Mouse (Mus musculus): ENCODE measurements around the gene Gsta4. TPM values are rescaled to one million over a fixed set of nuclear protein-coding genes. Genes with fewer than 3 reads are reported as not detected.
"Not testable (repeated sequence)": the region's sequence is repeated elsewhere in the genome, so short reads cannot be mapped to it uniquely, and the experiment has no call there.

Gene Gsta4
- polyA plus RNA-seq, 1 experiment, result 2.8 TPM

- Histone ChIP-seq H3K4me3 (ENCODE audit: extremely low read depth, insufficient read depth, insufficient read length) (no peak overlapping the region), H3K4me1 (ENCODE audit: control insufficient read depth, insufficient read depth, insufficient read length) (no peaks in the 10 kb centered on the region), H3K36me3 (ENCODE audit: control insufficient read depth, insufficient read depth, low read length) (no peaks in the 10 kb centered on the region), H3K27ac (ENCODE audit: insufficient read depth, low read length) (no peak overlapping the region), H3K27me3 (ENCODE audit: control insufficient read depth, insufficient read depth, low read length) (no peaks in the 10 kb centered on the region)
- no peak for DNase-seq (ENCODE audit: low read depth in 1 of 2, low spot score in 2 of 2)
- WGBS, result 54% methylated on average over 2 of the region's 2 CpGs
- TF ChIP-seq CTCF (IDR thresholded peaks at IDR 0.05; ENCODE audit: extremely low read depth, insufficient read depth, insufficient read length, insufficient replicate concordance) (no peak), POLR2A (IDR thresholded peaks at IDR 0.05; ENCODE audit: low read depth, low read length) (no peak)
These were observed 45.5 kb downstream of the Gsta4 start for GRCm38 (mm10) chr9:78228122-78228521.

GRCm38 (mm10) chr9:78229658-78230057 is 47.1 kb downstream of the Gsta4 start:
- WGBS, result 79% methylated on average over 3 of the region's 3 CpGs
- H3K27ac ChIP-seq (ENCODE audit: insufficient read depth, low read length), result not testable (repeated sequence)

GRCm38 (mm10) chr9:78230461-78230860 is 47.9 kb downstream of the Gsta4 start, which contains the start of gene Gsta1:
Gene Gsta1, plus strand, starts transcription at chr9:78230656.
- H3K27me3 ChIP-seq (ENCODE audit: control insufficient read depth, insufficient read depth, low read length); H3K36me3 ChIP-seq (ENCODE audit: control insufficient read depth, insufficient read depth, low read length); H3K4me1 ChIP-seq (ENCODE audit: control insufficient read depth, insufficient read depth, insufficient read length); H3K4me3 ChIP-seq (ENCODE audit: extremely low read depth, insufficient read depth, insufficient read length); DNase-seq (ENCODE audit: low read depth in 1 of 2, low spot score in 2 of 2); H3K27ac ChIP-seq (ENCODE audit: insufficient read depth, low read length): not testable (repeated sequence)
- WGBS, result 85% methylated on average over 3 of the region's 3 CpGs

More at GRCm38 (mm10) chr9:78229658-78230057, 47.1 kb downstream of the Gsta4 start:
- not testable (repeated sequence) for H3K27me3 ChIP-seq (ENCODE audit: control insufficient read depth, insufficient read depth, low read length); H3K36me3 ChIP-seq (ENCODE audit: control insufficient read depth, insufficient read depth, low read length); H3K4me3 ChIP-seq (ENCODE audit: extremely low read depth, insufficient read depth, insufficient read length); DNase-seq (ENCODE audit: low read depth in 1 of 2, low spot score in 2 of 2); H3K4me1 ChIP-seq (ENCODE audit: control insufficient read depth, insufficient read depth, insufficient read length)

- not testable (repeated sequence) for H3K4me3 ChIP-seq (ENCODE audit: extremely low read depth, insufficient read depth, insufficient read length); H3K4me1 ChIP-seq (ENCODE audit: control insufficient read depth, insufficient read depth, insufficient read length); H3K27me3 ChIP-seq (ENCODE audit: control insufficient read depth, insufficient read depth, low read length); H3K36me3 ChIP-seq (ENCODE audit: control insufficient read depth, insufficient read depth, low read length); DNase-seq (ENCODE audit: low read depth in 1 of 2, low spot score in 2 of 2); H3K27ac ChIP-seq (ENCODE audit: insufficient read depth, low read length)
- no CpG with 5 or more reads among the region's 10 CpGs for WGBS
These were observed 50.6 kb downstream of the Gsta4 start for GRCm38 (mm10) chr9:78233121-78233695.

GRCm38 (mm10) chr9:78255683-78256470 is 73.3 kb downstream of the Gsta4 start:
- not testable (repeated sequence) for DNase-seq (ENCODE audit: low read depth in 1 of 2, low spot score in 2 of 2); H3K36me3 ChIP-seq (ENCODE audit: control insufficient read depth, insufficient read depth, low read length); H3K27ac ChIP-seq (ENCODE audit: insufficient read depth, low read length); H3K4me3 ChIP-seq (ENCODE audit: extremely low read depth, insufficient read depth, insufficient read length); H3K4me1 ChIP-seq (ENCODE audit: control insufficient read depth, insufficient read depth, insufficient read length); H3K27me3 ChIP-seq (ENCODE audit: control insufficient read depth, insufficient read depth, low read length)
- WGBS, result 65% methylated on average over 4 of the region's 4 CpGs

GRCm38 (mm10) chr9:78256914-78257313 is 74.3 kb downstream of the Gsta4 start, which contains the start of gene Gm3776:
Gene Gm3776, plus strand, starts transcription at chr9:78257129.
- not testable (repeated sequence) for H3K36me3 ChIP-seq (ENCODE audit: control insufficient read depth, insufficient read depth, low read length); H3K27ac ChIP-seq (ENCODE audit: insufficient read depth, low read length); H3K27me3 ChIP-seq (ENCODE audit: control insufficient read depth, insufficient read depth, low read length); H3K4me1 ChIP-seq (ENCODE audit: control insufficient read depth, insufficient read depth, insufficient read length); H3K4me3 ChIP-seq (ENCODE audit: extremely low read depth, insufficient read depth, insufficient read length); DNase-seq (ENCODE audit: low read depth in 1 of 2, low spot score in 2 of 2)
- WGBS, result 99% methylated on average over 2 of the region's 3 CpGs

Other genes with a start within 250 kb of the Gsta4 start
- not detected in 2 replicates for gene Gcm1, start 130.8 kb upstream of the Gsta4 start, polyA plus RNA-seq (2012; rRNA removed)
- gene Fbxo9, start 73.7 kb upstream of the Gsta4 start, polyA plus RNA-seq (2012; rRNA removed), result 61.7 and 79.8 TPM in 2 replicates
- gene Ick, start 73.6 kb upstream of the Gsta4 start, polyA plus RNA-seq (2012; rRNA removed), result 3.0 and 4.0 TPM in 2 replicates
- gene Gsta1, start 47.9 kb downstream of the Gsta4 start, polyA plus RNA-seq (2012; rRNA removed), result 0.18 TPM in 1 of 2 replicates, not detected in the other
- gene Gm3776, start 74.4 kb downstream of the Gsta4 start, polyA plus RNA-seq (2012; rRNA removed), result not detected in 2 replicates
- gene Gm10639, start 107.1 kb downstream of the Gsta4 start, polyA plus RNA-seq (2012; rRNA removed), result not detected in 2 replicates
- not detected in 2 replicates for gene Omt2a, start 132.0 kb downstream of the Gsta4 start, polyA plus RNA-seq (2012; rRNA removed)
- gene Omt2b, start 144.8 kb downstream of the Gsta4 start, polyA plus RNA-seq (2012; rRNA removed), result not detected in 2 replicates
- gene Gsta2, start 173.0 kb downstream of the Gsta4 start, polyA plus RNA-seq (2012; rRNA removed), result 0.15 TPM in 1 of 2 replicates, not detected in the other
- not detected in 2 replicates for gene Dppa5a, start 185.4 kb downstream of the Gsta4 start, polyA plus RNA-seq (2012; rRNA removed)
- not detected in 2 replicates for gene Ooep, start 196.0 kb downstream of the Gsta4 start, polyA plus RNA-seq (2012; rRNA removed)
- gene Ddx43, start 213.0 kb downstream of the Gsta4 start, polyA plus RNA-seq (2012; rRNA removed), result 0.12 and 0.15 TPM in 2 replicates

Measured in spleen, adult 2 months (tissue).